Mouse (Mus musculus) embryonic facial prominence, embryonic 14.5 days (tissue): ENCODE data around the gene Fgd5. TPM values are rescaled to one million over a fixed set of nuclear protein-coding genes. Genes with fewer than 3 reads are reported as not detected.
"Not testable (repeated sequence)": the region's sequence is repeated elsewhere in the genome, so short reads cannot be mapped to it uniquely, and the experiment has no call there.

Source experiments
- ATAC-seq: fragments of 200-750 bp; cut with Nextera tagmentation; 2 replicates; pipeline ENCODE4 v1.8.0; 2017; ENCODE audit warnings: low read depth, moderate number of reproducible peaks, moderate TSS enrichment
- DNase-seq: peaks from one replicate; pipeline ENCODE4 v3.0.0-alpha.2; 2015; ENCODE audit warnings: low spot score
- H3K27ac ChIP-seq: fragments of 300-500 bp; sonication (generic); replicated peaks from 2 replicates; pipeline ENCODE4 v1.5.1; 2014; ENCODE audit warnings: low read depth, mild to moderate bottlenecking, low read length, moderate library complexity
- H3K27me3 ChIP-seq: fragments of 300-500 bp; sonication (generic); replicated peaks from 2 replicates; pipeline ENCODE4 v1.6.1; 2014; ENCODE audit warnings: low read length; ENCODE audit not compliant: control insufficient read depth, insufficient read depth
- H3K36me3 ChIP-seq: fragments of 300-500 bp; sonication (generic); 2 replicates; pipeline ENCODE4 v1.6.1; 2014; ENCODE audit warnings: low read length, mixed read lengths; ENCODE audit not compliant: control insufficient read depth, insufficient read depth
- H3K4me1 ChIP-seq: fragments of 300-500 bp; sonication (generic); 2 replicates; pipeline ENCODE4 v1.6.1; 2014; ENCODE audit warnings: antibody characterized with exemption, low read length; ENCODE audit not compliant: control insufficient read depth, insufficient read depth
- H3K4me2 ChIP-seq: fragments of 300-500 bp; sonication (generic); 2 replicates; pipeline ENCODE4 v1.6.1; 2014; ENCODE audit warnings: low read depth, mild to moderate bottlenecking, low read length, moderate library complexity, mixed read lengths
- H3K4me3 ChIP-seq: fragments of 300-500 bp; sonication (generic); 2 replicates; pipeline ENCODE4 v1.5.1; 2014; ENCODE audit warnings: low read depth, mild to moderate bottlenecking, low read length
- H3K9ac ChIP-seq: fragments of 300-500 bp; sonication (generic); 2 replicates; pipeline ENCODE4 v1.6.1; 2014; ENCODE audit warnings: low read depth, mild to moderate bottlenecking, low read length, moderate library complexity, mixed read lengths
- H3K9me3 ChIP-seq: fragments of 300-500 bp; sonication (generic); 2 replicates; pipeline ENCODE4 v1.6.1; 2016; ENCODE audit warnings: low read length; ENCODE audit not compliant: control insufficient read depth
- WGBS: fragments of 180-500 bp; shearing (Covaris S2); extraction: QIAGEN DNeasy Blood & Tissue Kit; methylation state at CpG from one replicate; pipeline ENCODE4 v1.1.7; 2014; 5-methylcytosine and 5-hydroxymethylcytosine counted together
- polyA plus RNA-seq: library from polyadenylated mRNA; unstranded; fragments of >200 nt; fragmentation: Nextera tagmentation; extraction: Ambion mirVana; gene quantifications from 2 replicates; pipeline ENCODE4 v1.2.1, GENCODE M21; 2014

Gene Fgd5
- polyA plus RNA-seq, 1 experiment from 2014 or later = 9.4 TPM

GRCm38 (mm10) chr6:92064101-92064500, 85.4 kb downstream of the Fgd5 start:
- ATAC-seq = no peak
- DNase-seq = no peak
- no peak overlapping the region for H3K4me2 ChIP-seq
- H3K27ac ChIP-seq = no peak overlapping the region
- WGBS = 81% methylated on average over 10 of the region's 10 CpGs
- H3K4me1 ChIP-seq = no peaks in the 10 kb centered on the region; the same call in 1 of the 2 replicates
- H3K9me3 ChIP-seq = no peaks in the 10 kb centered on the region
- no peaks in the 10 kb centered on the region for H3K27me3 ChIP-seq
- no peak overlapping the region for H3K4me3 ChIP-seq
- no peaks in the 10 kb centered on the region for H3K36me3 ChIP-seq
- H3K9ac ChIP-seq = no peak overlapping the region

GRCm38 (mm10) chr6:92065721-92066496, 87.2 kb downstream of the Fgd5 start:
- ATAC-seq (no peak), DNase-seq (peak; percentile 36)
- H3K4me2 ChIP-seq = no peak overlapping the region
- 51% methylated on average over 12 of the region's 12 CpGs for WGBS
- H3K4me3 ChIP-seq = no peak overlapping the region
- no peaks in the 10 kb centered on the region for H3K9me3 ChIP-seq
- H3K27me3 ChIP-seq = no peaks in the 10 kb centered on the region
- no peaks in the 10 kb centered on the region for H3K36me3 ChIP-seq
- H3K9ac ChIP-seq = no peak overlapping the region
- no peaks in the 10 kb centered on the region; the same call in 1 of the 2 replicates for H3K4me1 ChIP-seq
- H3K27ac ChIP-seq = no peak overlapping the region

GRCm38 (mm10) chr6:92067146-92067790, 88.6 kb downstream of the Fgd5 start:
- no peaks in the 10 kb centered on the region for H3K9me3 ChIP-seq
- no peaks in the 10 kb centered on the region; the same call in 1 of the 2 replicates for H3K4me1 ChIP-seq
- no peak overlapping the region for H3K9ac ChIP-seq
- H3K36me3 ChIP-seq = no peaks in the 10 kb centered on the region
- H3K27me3 ChIP-seq = no peaks in the 10 kb centered on the region
- no peak overlapping the region for H3K4me3 ChIP-seq
- H3K27ac ChIP-seq = no peak overlapping the region
- ATAC-seq = peak; percentile 87
- DNase-seq = peak; percentile 69
- 33% methylated on average over 11 of the region's 16 CpGs for WGBS
- no peak overlapping the region for H3K4me2 ChIP-seq

- Histone ChIP-seq H3K27ac (no peak overlapping the region), H3K4me2 (no peak overlapping the region), H3K36me3 (no peaks in the 10 kb centered on the region), H3K9me3 (no peaks in the 10 kb centered on the region), H3K4me3 (no peak overlapping the region), H3K9ac (no peak overlapping the region), H3K4me1 (no peaks in the 10 kb centered on the region), H3K27me3 (no peaks in the 10 kb centered on the region)
- ATAC-seq (no peak), DNase-seq (no peak)
- 45% methylated on average over 15 of the region's 15 CpGs for WGBS
Observed at GRCm38 (mm10) chr6:92071121-92071839, 92.6 kb downstream of the Fgd5 start.

GRCm38 (mm10) chr6:92080730-92081129, 102.1 kb downstream of the Fgd5 start:
- Histone ChIP-seq H3K9ac (no peak overlapping the region), H3K36me3 (no peaks in the 10 kb centered on the region), H3K4me2 (no peak overlapping the region), H3K4me3 (no peak overlapping the region), H3K4me1 (no peaks in the 10 kb centered on the region), H3K9me3 (no peaks in the 10 kb centered on the region), H3K27me3 (no peaks in the 10 kb centered on the region), H3K27ac (no peak overlapping the region)
- ATAC-seq = no peak
- WGBS = 88% methylated on average over 2 of the region's 2 CpGs
- no peak for DNase-seq

- Histone ChIP-seq H3K9me3 (no peaks in the 10 kb centered on the region), H3K4me1 (no peaks in the 10 kb centered on the region), H3K4me2 (no peak overlapping the region), H3K36me3 (no peaks in the 10 kb centered on the region), H3K4me3 (no peak overlapping the region), H3K9ac (no peak overlapping the region), H3K27me3 (no peaks in the 10 kb centered on the region), H3K27ac (no peak overlapping the region)
- no peak for DNase-seq
- 83% methylated on average over 4 of the region's 4 CpGs for WGBS
- ATAC-seq = no peak
Observed at GRCm38 (mm10) chr6:92082756-92083155, 104.1 kb downstream of the Fgd5 start.

GRCm38 (mm10) chr6:92084932-92085331, 106.3 kb downstream of the Fgd5 start:
- no peak for ATAC-seq
- Histone ChIP-seq H3K9ac (no peak overlapping the region), H3K27me3 (no peaks in the 10 kb centered on the region), H3K4me1 (no peaks in the 10 kb centered on the region), H3K9me3 (no peaks in the 10 kb centered on the region), H3K4me3 (no peak overlapping the region), H3K27ac (no peak overlapping the region), H3K4me2 (no peak overlapping the region), H3K36me3 (no peaks in the 10 kb centered on the region)
- DNase-seq = no peak
- WGBS = 86% methylated on average over 3 of the region's 3 CpGs

- 87% methylated on average over 7 of the region's 7 CpGs for WGBS
- H3K27ac ChIP-seq, H3K9ac ChIP-seq, DNase-seq, H3K4me3 ChIP-seq, ATAC-seq, H3K36me3 ChIP-seq, H3K27me3 ChIP-seq, H3K9me3 ChIP-seq, H3K4me2 ChIP-seq: not testable (repeated sequence)
- peaks cover 11% of the 10 kb centered on the region; the same call in 1 of the 2 replicates for H3K4me1 ChIP-seq
Observed at GRCm38 (mm10) chr6:92089141-92089540, 110.5 kb downstream of the Fgd5 start.
